Mouse (Mus musculus): ENCODE data around the gene Prmt2. TPM values are rescaled to one million over a fixed set of nuclear protein-coding genes. Genes with fewer than 3 reads are reported as not detected.

Prmt2 gene
- polyA plus RNA-seq, 1 experiment from 2014 or later, result 50.8 TPM

GRCm38 (mm10) chr10:76253079-76253478 lies 15.4 kb upstream of the Prmt2 start:
- Histone ChIP-seq H3K27ac (ENCODE audit: low read length) (no peak overlapping the region), H3K27me3 (replicated peaks; ENCODE audit: insufficient read depth, low read length) (no peaks in the 10 kb centered on the region), H3K36me3 (ENCODE audit: insufficient read depth, low read length) (no peaks in the 10 kb centered on the region), H3K4me3 (ENCODE audit: low read depth, low read length) (no peak overlapping the region), H3K9ac (replicated peaks; ENCODE audit: low read depth) (no peak overlapping the region), H3K4me2 (replicated peaks; ENCODE audit: low read depth, low read length) (no peak overlapping the region), H3K9me3 (ENCODE audit: low read length) (no peaks in the 10 kb centered on the region), H3K4me1 (ENCODE audit: insufficient read depth, low read depth, low read length) (peaks cover 9% of the 10 kb centered on the region; the same call in 1 of the 2 replicates)
- WGBS, result 94% methylated on average over 1 of the region's 1 CpGs
- DNase-seq (ENCODE audit: low spot score) (no peak), ATAC-seq (no peak)
- no peak for TF ChIP-seq EP300 (IDR thresholded peaks at IDR 0.05)
- no peak for TF ChIP-seq CTCF (IDR thresholded peaks at IDR 0.05)

- Histone ChIP-seq H3K27me3 (replicated peaks; ENCODE audit: insufficient read depth, low read length) (no peaks in the 10 kb centered on the region), H3K9ac (replicated peaks; ENCODE audit: low read depth) (no peak overlapping the region), H3K36me3 (ENCODE audit: insufficient read depth, low read length) (no peaks in the 10 kb centered on the region), H3K4me3 (ENCODE audit: low read depth, low read length) (no peak overlapping the region), H3K4me1 (ENCODE audit: insufficient read depth, low read depth, low read length) (0 out of 2 replicates have a peak, but pooled peaks cover 6% of the 10 kb centered on the region), H3K4me2 (replicated peaks; ENCODE audit: low read depth, low read length) (no peak overlapping the region), H3K27ac (ENCODE audit: low read length) (no peak overlapping the region), H3K9me3 (ENCODE audit: low read length) (no peaks in the 10 kb centered on the region)
- 82% methylated on average over 7 of the region's 7 CpGs for WGBS
- TF ChIP-seq CTCF (IDR thresholded peaks at IDR 0.05) (no peak), EP300 (IDR thresholded peaks at IDR 0.05) (no peak)
- no peak for ATAC-seq
- no peak for DNase-seq (ENCODE audit: low spot score)
Observed at GRCm38 (mm10) chr10:76250870-76251269, 13.2 kb upstream of the Prmt2 start.

- Histone ChIP-seq H3K36me3 (ENCODE audit: insufficient read depth, low read length) (no peaks in the 10 kb centered on the region), H3K4me1 (ENCODE audit: insufficient read depth, low read depth, low read length) (0 out of 2 replicates have a peak, but pooled peaks cover 6% of the 10 kb centered on the region), H3K27ac (ENCODE audit: low read length) (no peak overlapping the region), H3K27me3 (replicated peaks; ENCODE audit: insufficient read depth, low read length) (no peaks in the 10 kb centered on the region), H3K9ac (replicated peaks; ENCODE audit: low read depth) (no peak overlapping the region), H3K4me2 (replicated peaks; ENCODE audit: low read depth, low read length) (no peak overlapping the region), H3K9me3 (ENCODE audit: low read length) (no peaks in the 10 kb centered on the region), H3K4me3 (ENCODE audit: low read depth, low read length) (no peak overlapping the region)
- ATAC-seq, result no peak
- DNase-seq (ENCODE audit: low spot score), result no peak
- 87% methylated on average over 5 of the region's 5 CpGs for WGBS
- TF ChIP-seq EP300 (IDR thresholded peaks at IDR 0.05) (no peak), CTCF (IDR thresholded peaks at IDR 0.05) (no peak)
Observed at GRCm38 (mm10) chr10:76248647-76248968, 10.9 kb upstream of the Prmt2 start.

GRCm38 (mm10) chr10:76247960-76248646 lies 10.4 kb upstream of the Prmt2 start:
- Histone ChIP-seq H3K36me3 (ENCODE audit: insufficient read depth, low read length) (no peaks in the 10 kb centered on the region), H3K4me3 (ENCODE audit: low read depth, low read length) (no peak overlapping the region), H3K27ac (ENCODE audit: low read length) (no peak overlapping the region), H3K4me1 (ENCODE audit: insufficient read depth, low read depth, low read length) (0 out of 2 replicates have a peak, but pooled peaks cover 1% of the 10 kb centered on the region), H3K9me3 (ENCODE audit: low read length) (no peaks in the 10 kb centered on the region), H3K27me3 (replicated peaks; ENCODE audit: insufficient read depth, low read length) (no peaks in the 10 kb centered on the region), H3K9ac (replicated peaks; ENCODE audit: low read depth) (no peak overlapping the region), H3K4me2 (replicated peaks; ENCODE audit: low read depth, low read length) (no peak overlapping the region)
- 49% methylated on average over 21 of the region's 21 CpGs for WGBS
- DNase-seq (ENCODE audit: low spot score), result no peak
- TF ChIP-seq CTCF (IDR thresholded peaks at IDR 0.05) (no peak), EP300 (IDR thresholded peaks at IDR 0.05) (no peak)
- ATAC-seq, result no peak

- ATAC-seq, result no peak
Observed at GRCm38 (mm10) chr10:76246601-76247000, 8.9 kb upstream of the Prmt2 start.

GRCm38 (mm10) chr10:76245106-76245505 lies 7.4 kb upstream of the Prmt2 start:
- TF ChIP-seq CTCF (IDR thresholded peaks at IDR 0.05), result no peak
- TF ChIP-seq EP300 (IDR thresholded peaks at IDR 0.05), result no peak
- ATAC-seq, result no peak
- 93% methylated on average over 2 of the region's 2 CpGs for WGBS
- H3K36me3 ChIP-seq (ENCODE audit: insufficient read depth, low read length), result no peaks in the 10 kb centered on the region
- H3K4me3 ChIP-seq (ENCODE audit: low read depth, low read length), result no peak overlapping the region
- no peaks in the 10 kb centered on the region for H3K27me3 ChIP-seq (replicated peaks; ENCODE audit: insufficient read depth, low read length)
- no peak overlapping the region for H3K9ac ChIP-seq (replicated peaks; ENCODE audit: low read depth)
- H3K4me2 ChIP-seq (replicated peaks; ENCODE audit: low read depth, low read length), result no peak overlapping the region
- no peak for DNase-seq (ENCODE audit: low spot score)
- H3K9me3 ChIP-seq (ENCODE audit: low read length), result no peaks in the 10 kb centered on the region
- no peaks in the 10 kb centered on the region for H3K4me1 ChIP-seq (ENCODE audit: insufficient read depth, low read depth, low read length)
- no peak overlapping the region for H3K27ac ChIP-seq (ENCODE audit: low read length)

More at GRCm38 (mm10) chr10:76246601-76247000, 8.9 kb upstream of the Prmt2 start:
- no peak for DNase-seq (ENCODE audit: low spot score)
- Histone ChIP-seq H3K36me3 (ENCODE audit: insufficient read depth, low read length) (no peaks in the 10 kb centered on the region), H3K4me3 (ENCODE audit: low read depth, low read length) (no peak overlapping the region), H3K4me2 (replicated peaks; ENCODE audit: low read depth, low read length) (no peak overlapping the region), H3K4me1 (ENCODE audit: insufficient read depth, low read depth, low read length) (no peaks in the 10 kb centered on the region), H3K27ac (ENCODE audit: low read length) (no peak overlapping the region), H3K9me3 (ENCODE audit: low read length) (no peaks in the 10 kb centered on the region), H3K9ac (replicated peaks; ENCODE audit: low read depth) (no peak overlapping the region), H3K27me3 (replicated peaks; ENCODE audit: insufficient read depth, low read length) (no peaks in the 10 kb centered on the region)
- 25% methylated on average over 4 of the region's 4 CpGs for WGBS
- TF ChIP-seq EP300 (IDR thresholded peaks at IDR 0.05), result no peak
